Comparison of ENCODE assay signal across 27 mouse cellular contexts in the genomic region with DNA sequence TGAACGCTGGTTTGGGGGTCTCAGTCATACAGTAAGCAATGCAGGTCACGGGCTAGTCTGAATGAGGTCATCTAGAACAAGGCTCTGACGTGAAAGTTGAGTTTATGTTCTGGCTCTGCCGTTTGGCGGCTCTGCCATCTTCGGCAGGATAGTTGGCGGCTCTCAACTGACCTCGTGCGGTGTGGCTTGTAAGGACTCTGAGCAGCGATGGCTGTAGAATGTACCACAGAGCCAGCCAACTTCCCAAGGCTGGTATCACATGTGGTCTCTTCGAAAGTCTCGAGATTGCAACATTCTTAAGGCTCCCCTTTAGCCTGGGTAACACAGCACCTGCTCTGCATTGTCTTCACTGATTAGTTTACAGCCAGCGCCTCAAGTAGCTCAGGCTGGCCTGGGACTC.
"Had no signal": no experiment of that assay in that cellular context is flagged by ENCODE, and none has a peak within 500 bp of the region (broad histone marks: within the 10 kb centered on the region; RNA-seq: fewer than 3 reads in every experiment).

No protein-coding gene starts in this region.

- H3K27me3 ChIP-seq: heart, embryonic 13.5 days; heart, embryonic 15.5 days; hindbrain, embryonic 12.5 days; intestine, embryonic 15.5 days; kidney, embryonic 15.5 days; limb, embryonic 13.5 days; limb, embryonic 15.5 days; liver, embryonic 13.5 days; liver, embryonic 15.5 days had no signal

- H3K4me2 ChIP-seq: heart, embryonic 11.5 days; heart, embryonic 13.5 days; heart, embryonic 15.5 days; hindbrain, embryonic 12.5 days; hindbrain, embryonic 14.5 days; intestine, embryonic 15.5 days; kidney, embryonic 15.5 days; limb, embryonic 13.5 days; limb, embryonic 15.5 days; liver, embryonic 13.5 days; liver, embryonic 15.5 days had no signal

- DNase-seq: gastrocnemius, postnatal 14 days; gastrocnemius, postnatal 36 days; heart, adult 2 months; heart, postnatal 14 days; heart, postnatal 4 days; kidney, adult 18-20 months; kidney, adult 8-10 months; kidney, postnatal 14 days; kidney, postnatal 36 days; layer of hippocampus, adult 9-11 months; layer of hippocampus, postnatal 36 days; left cerebral cortex, postnatal 4 days; liver, embryonic 13.5 days had no signal

- ATAC-seq: hindbrain, embryonic 16.5 days; inflammation-experienced regulatory T-cells, adult 6 months; intestine, embryonic 15.5 days had no signal

- H3K9me3 ChIP-seq: heart, embryonic 13.5 days; heart, embryonic 15.5 days; hindbrain, embryonic 10.5 days; hindbrain, embryonic 12.5 days; intestine, embryonic 15.5 days; kidney, embryonic 15.5 days; limb, embryonic 13.5 days; limb, embryonic 15.5 days; liver, embryonic 13.5 days; liver, embryonic 15.5 days had no signal

- H3K9ac ChIP-seq: heart, embryonic 13.5 days; heart, embryonic 15.5 days; hindbrain, embryonic 12.5 days; hindbrain, embryonic 14.5 days; intestine, embryonic 15.5 days; kidney, embryonic 15.5 days; limb, embryonic 13.5 days; limb, embryonic 15.5 days; liver, embryonic 13.5 days; liver, embryonic 15.5 days had no signal

- H3K27ac ChIP-seq: heart, adult 2 months; heart, embryonic 13.5 days; heart, embryonic 15.5 days; hindbrain, embryonic 10.5 days; hindbrain, embryonic 12.5 days; hindbrain, embryonic 14.5 days; intestine, embryonic 15.5 days; kidney, embryonic 15.5 days; kidney, postnatal 0 days; limb, embryonic 13.5 days; limb, embryonic 15.5 days; liver, embryonic 13.5 days; liver, embryonic 15.5 days had no signal

- H3K36me3 ChIP-seq: heart, embryonic 13.5 days; heart, embryonic 15.5 days; hindbrain, embryonic 10.5 days; hindbrain, embryonic 12.5 days; intestine, embryonic 15.5 days; kidney, embryonic 15.5 days; limb, embryonic 13.5 days; limb, embryonic 15.5 days; liver, embryonic 13.5 days; liver, embryonic 15.5 days had no signal

- H3K4me3 ChIP-seq: heart, adult 2 months; heart, embryonic 13.5 days; heart, embryonic 15.5 days; hindbrain, embryonic 10.5 days; hindbrain, embryonic 12.5 days; intestine, embryonic 15.5 days; kidney, embryonic 15.5 days; limb, embryonic 13.5 days; limb, embryonic 15.5 days; liver, embryonic 13.5 days; liver, embryonic 15.5 days had no signal

- H3K4me1 ChIP-seq: heart, embryonic 15.5 days; intestine, embryonic 15.5 days; kidney, embryonic 15.5 days; liver, embryonic 13.5 days; liver, embryonic 15.5 days had no signal
